Mouse (Mus musculus): ENCODE results near the gene Snapc2. TPM values are rescaled to one million over a fixed set of nuclear protein-coding genes. Genes with fewer than 3 reads are reported as not detected.

The Snapc2 gene
- 50.9 and 56.7 TPM in 2 replicates for polyA plus RNA-seq (2012; rRNA removed)

DNA sequence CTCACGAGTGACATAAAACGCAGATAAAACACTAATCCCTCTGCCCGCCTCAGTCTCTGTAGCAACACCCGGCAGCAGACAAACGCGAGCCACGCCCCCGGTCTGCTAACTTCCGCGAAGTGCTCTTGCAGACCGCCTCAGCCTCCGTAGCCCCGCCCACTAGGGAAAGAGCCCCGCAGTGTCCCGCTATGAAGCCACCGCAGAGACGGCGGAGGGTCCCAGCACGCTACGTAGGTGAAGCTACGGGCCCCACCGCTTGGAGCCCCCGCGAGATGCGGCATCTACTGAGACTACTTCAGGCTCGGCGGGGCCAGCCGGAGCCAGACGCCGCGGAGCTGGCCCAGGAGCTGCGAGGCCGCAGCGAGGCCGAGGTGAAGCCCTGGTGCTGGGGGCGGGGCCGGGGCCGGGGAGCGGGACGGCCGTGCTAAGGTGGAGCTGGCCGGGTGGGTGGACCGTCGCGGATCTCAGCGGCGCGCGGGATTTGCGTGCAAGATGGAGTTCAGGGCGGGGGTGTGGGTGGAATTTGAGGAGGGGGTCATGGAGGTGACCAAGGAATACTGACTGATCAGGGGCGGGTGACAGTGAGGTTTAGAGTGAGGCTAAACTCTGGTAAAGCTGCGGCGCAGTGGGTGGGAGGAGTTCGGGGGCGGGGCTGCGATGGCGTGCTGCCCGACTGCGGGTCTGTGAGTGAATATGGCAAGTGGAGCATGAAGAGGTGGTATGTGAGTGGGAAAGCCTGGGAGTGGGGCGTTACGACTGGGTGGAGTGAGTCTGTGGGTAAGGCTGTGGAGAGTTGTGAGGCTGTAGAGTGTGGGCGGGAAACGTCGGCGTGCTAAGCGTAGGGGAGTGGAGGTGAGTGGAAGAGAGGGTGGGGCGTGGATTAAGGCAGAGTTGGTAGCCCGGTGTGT lies at the start of gene Snapc2:
TSS of gene Snapc2 (plus strand) at position 147 of the 908 bp plus-strand sequence.
- peak; percentile 96 for DNase-seq (ENCODE audit: low spot score)

- no peak for DNase-seq (ENCODE audit: low spot score)
Measured at GRCm38 (mm10) chr8:4205246-4206123, 47.4 kb upstream of the Snapc2 start.

GRCm38 (mm10) chr8:4206182-4207015 lies 46.5 kb upstream of the Snapc2 start:
- no peak for DNase-seq (ENCODE audit: low spot score)

DNA sequence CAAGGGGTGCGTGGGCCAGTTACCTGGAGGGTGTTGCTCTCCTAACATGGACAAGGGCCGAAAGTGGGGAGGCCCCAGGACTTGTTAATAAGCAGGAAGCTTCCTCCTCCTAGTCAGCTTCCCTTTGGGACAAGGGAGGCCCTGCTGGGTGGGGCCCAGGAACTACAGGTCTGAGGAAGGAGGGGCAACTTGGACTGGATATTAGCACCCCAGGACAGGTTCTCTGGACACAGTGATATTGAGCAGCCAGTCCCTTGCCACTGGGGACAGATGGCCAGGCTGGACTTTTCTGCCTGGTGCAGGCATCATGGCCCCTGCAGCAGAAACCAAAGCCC lies 45.9 kb upstream of the Snapc2 start:
- no peak for DNase-seq (ENCODE audit: low spot score)

DNA sequence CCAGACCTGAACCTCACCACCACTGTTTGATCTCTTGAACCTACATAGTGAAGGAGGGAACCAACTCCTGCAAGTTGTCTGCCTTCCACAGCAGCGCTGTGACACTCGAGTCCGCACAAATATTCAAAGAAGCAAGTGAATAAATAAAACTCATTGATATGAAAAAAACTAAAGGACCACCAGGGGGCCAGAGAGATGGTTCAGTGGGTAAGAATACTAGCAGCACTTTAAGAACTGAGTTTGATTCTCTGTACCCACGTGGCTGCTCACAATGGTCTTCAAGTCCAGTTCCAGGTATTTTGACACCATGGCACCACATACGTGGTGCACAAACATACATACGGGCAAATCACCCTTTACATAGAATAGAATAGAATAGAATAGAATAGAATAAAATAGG lies 41.8 kb upstream of the Snapc2 start:
- DNase-seq (ENCODE audit: low spot score): no peak

- DNase-seq (ENCODE audit: low spot score): no peak
Measured at GRCm38 (mm10) chr8:4212809-4213209, 40.1 kb upstream of the Snapc2 start.

- no peak for DNase-seq (ENCODE audit: low spot score)
Measured at GRCm38 (mm10) chr8:4213210-4214005, 39.5 kb upstream of the Snapc2 start.

- no peak for DNase-seq (ENCODE audit: low spot score)
Measured at GRCm38 (mm10) chr8:4214006-4214980, 38.6 kb upstream of the Snapc2 start.

DNA sequence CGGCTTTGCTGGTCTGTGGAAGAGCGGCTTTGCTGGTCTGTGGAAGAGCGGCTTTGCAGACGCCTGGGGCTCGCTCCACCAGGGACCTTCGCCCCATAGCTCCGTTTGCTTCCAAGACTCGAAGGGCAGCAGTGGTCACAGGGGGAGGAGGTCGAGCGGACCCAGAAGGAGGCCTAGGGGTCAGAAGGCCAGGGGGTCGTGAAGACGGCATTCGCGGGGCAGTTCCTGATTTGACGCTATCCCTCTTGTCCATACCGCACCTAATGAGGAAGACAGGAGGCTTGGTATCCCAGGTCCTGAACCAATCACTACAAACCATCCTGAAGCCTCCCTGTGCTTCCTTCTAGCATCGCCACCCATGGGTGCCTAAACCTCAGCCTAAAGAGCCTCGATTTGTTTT lies 36.6 kb upstream of the Snapc2 start:
- no peak for DNase-seq (ENCODE audit: low spot score)

- no peak for DNase-seq (ENCODE audit: low spot score)
Measured at GRCm38 (mm10) chr8:4216791-4217621, 35.9 kb upstream of the Snapc2 start, which contains the start of gene Prr36. TSS of gene Prr36 (minus strand) at chr8:4217459.

- no peak for DNase-seq (ENCODE audit: low spot score)
Measured at GRCm38 (mm10) chr8:4219617-4220016, 33.3 kb upstream of the Snapc2 start.

DNA sequence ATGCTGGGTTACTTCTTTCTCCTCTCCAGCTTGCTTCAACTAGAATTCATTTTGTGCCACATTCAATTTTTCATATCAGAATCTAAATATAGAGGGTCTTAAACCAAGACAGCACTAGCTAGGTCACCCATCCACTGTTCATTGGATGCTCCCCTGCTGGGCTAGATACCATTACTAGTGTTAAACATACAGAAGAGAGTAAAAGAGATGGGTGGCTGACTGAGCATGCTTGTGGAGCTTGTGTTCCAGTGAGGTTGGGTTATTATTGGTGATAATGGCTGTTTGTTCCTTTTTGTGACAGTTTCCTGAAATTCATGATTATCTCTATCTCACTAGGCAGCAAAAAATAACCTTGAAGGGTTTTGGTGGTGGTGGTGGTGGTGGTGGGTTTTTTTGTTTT lies 30.8 kb upstream of the Snapc2 start:
- no peak for DNase-seq (ENCODE audit: low spot score)

GRCm38 (mm10) chr8:4226323-4226722 lies 26.6 kb upstream of the Snapc2 start:
- DNase-seq (ENCODE audit: low spot score): no peak

DNA sequence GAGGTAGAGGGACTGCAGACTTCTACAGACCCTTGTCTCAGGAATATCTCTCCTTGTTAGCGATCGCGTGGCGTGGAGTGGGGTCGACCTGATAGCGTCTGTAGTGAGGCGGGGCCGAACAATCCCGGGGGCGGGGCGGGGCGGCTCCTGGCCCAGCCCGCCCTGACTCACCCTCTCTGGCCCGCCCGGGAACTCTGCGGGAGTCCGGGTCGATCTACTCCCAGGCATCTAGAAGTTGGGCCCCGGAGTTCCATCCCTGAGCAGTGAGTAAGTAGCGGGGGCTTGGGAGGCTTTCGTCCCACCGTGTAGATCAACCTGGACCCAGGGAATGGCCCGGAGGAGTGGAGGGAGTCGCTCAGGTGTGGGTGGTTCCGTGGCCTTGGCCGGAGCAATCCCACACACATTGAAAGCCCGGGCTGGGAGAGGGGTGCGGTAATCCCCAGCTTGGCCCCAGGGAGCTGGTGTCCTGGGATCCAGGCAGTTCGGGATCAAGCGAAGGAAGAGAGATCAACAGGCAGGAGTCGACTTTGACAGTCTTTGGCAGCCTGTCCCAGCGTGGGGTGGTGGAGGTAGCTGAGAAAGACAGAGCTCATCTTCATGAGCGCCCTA lies 26.0 kb upstream of the Snapc2 start, which contains the start of gene Lrrc8e:
TSS of gene Lrrc8e (plus strand) at position 89 of the 609 bp plus-strand sequence.
- no peak for DNase-seq (ENCODE audit: low spot score)

GRCm38 (mm10) chr8:4227919-4228318 lies 25.0 kb upstream of the Snapc2 start:
- no peak for DNase-seq (ENCODE audit: low spot score)

DNA sequence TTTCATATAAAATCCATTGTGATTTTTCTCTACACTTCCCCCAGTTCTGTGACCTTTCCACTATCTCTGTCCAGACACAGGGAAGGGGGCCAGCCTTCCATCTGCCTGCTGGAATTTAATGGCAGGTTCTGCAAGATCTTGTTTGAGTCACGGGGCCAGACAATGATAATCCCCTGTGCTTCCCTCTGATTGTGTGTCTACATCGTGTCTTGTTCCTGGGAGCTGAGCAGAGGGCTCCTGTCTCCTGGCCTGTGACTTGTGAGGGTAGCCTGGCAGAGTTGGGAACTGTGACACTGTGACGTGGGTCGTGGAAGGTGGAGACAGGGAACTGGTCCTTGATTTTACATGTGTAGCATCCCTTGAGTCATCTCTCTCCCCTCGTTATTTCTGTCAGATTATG lies 23.1 kb upstream of the Snapc2 start:
- no peak for DNase-seq (ENCODE audit: low spot score)

- DNase-seq (ENCODE audit: low spot score): no peak
Measured at GRCm38 (mm10) chr8:4230612-4231351, 22.1 kb upstream of the Snapc2 start.

Measured in urinary bladder, adult 2 months (tissue).